Mouse (Mus musculus): ENCODE data around the gene Ier3. TPM values are rescaled to one million over a fixed set of nuclear protein-coding genes. Genes with fewer than 3 reads are reported as not detected.
"Not testable (repeated sequence)": the region's sequence is repeated elsewhere in the genome, so short reads cannot be mapped to it uniquely, and the experiment has no call there.

The Ier3 gene
- total RNA-seq, 2 experiments from 2014 or later: 7.6 to 19.0 TPM

DNA sequence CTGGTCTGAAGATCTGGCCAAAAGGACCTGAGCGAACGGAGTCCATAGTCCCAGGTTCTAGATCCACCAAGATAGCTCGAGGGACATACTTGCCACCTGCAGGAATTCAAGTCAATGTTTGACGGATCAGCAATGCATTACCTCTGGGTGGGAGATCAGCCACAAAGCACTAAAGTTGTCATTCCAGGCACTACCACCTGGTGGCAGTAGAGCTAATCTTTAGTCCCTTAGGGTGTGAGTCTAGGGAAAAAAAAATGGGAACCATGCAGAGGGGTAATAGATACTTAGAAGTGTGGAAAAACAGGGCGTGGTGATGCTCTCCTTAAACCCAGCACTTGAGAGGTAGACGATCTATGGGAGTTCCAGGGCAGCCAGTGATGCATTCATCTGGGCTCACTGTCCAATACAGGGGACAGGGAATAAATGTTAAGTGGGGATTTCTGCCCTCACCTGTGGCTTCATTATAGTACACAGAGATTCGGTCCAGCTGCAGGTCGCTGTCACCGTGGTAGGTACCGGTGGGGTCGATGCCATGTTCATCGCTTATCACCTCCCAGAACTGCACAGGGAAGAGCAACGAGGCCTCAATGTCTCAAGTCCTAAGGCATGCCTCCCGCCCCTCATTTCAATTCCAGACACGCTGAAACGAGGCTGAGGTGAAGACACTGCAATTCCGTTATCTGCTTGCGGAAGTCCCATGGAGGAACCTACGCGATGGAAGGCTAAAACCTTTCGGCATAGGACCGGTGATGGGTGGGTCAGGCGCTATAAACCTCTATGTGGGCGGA is 14.9 kb downstream of the Ier3 start:
- peak; percentile 88 for DNase-seq

DNA sequence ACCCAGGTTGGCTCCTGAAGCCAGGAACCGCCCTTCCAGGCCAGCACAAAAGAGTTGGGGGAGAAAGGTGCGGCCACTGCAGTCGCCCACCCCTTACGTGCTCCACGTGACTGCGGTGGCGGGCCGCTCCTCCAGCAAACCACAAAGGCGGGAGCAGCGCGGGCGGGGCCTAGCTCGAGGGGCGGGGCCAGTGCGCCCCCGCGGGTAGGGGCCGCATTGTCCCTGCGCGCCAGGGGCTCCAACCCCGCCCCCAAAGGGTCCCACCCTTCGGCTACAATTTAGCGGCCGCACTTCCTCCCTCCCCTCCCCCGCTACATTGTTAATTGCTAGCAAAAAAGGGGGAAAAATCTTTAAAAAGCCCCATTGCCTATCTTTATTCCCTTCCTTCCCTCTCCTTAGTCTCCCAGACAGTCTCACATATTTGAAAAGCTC is 15.5 kb downstream of the Ier3 start:
- peak; percentile 91 for DNase-seq

- DNase-seq: peak; percentile 63
Observed at GRCm38 (mm10) chr17:35837487-35837886, 16.0 kb downstream of the Ier3 start.

DNA sequence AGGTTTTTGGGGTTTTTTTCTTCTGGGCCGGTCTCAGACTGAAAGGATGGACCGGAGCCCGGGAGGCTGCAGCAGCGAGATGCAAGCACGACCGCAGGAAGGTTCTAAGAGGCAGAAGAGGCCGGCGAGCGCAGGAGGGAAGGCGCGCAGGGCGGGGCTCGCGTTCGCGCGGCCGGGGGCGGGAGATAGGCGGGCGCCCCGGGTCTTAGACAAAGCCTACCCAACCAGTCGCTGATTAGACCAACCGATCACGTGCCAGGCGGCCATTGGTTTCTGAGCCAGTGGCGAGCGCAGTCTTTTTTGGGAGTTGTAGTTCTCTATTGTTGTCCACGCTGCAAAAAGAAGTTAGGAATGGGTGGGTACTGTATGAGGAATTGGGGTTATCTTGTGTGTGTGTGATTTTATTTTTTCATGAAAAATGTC is 16.6 kb downstream of the Ier3 start, which contains the start of gene Tubb5:
TSS of gene Tubb5 (minus strand) at position 185 of the 423 bp plus-strand sequence.
- peak; percentile 98 for DNase-seq

DNA sequence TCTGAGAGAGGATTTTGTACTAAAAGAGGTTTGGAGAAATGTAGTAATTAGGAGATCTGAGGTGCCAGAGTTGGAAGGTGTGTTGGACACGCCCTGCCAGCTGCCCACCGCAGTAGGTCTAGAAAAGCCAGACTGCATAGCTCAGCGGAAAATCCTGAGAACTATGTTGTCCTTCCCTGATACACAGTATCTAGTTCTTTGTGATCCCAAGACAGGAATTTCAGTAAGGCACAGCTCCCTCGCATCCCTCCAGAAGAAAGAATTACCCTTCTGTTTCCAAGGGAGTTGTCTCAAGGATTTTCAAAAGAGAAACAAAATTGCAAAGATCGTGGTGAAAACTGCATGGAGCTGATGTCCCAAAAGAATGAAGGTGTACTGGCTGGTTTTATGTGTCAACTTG is 17.1 kb downstream of the Ier3 start:
- no peak for DNase-seq

- DNase-seq: not testable (repeated sequence)
Observed at GRCm38 (mm10) chr17:35839002-35839401, 17.5 kb downstream of the Ier3 start.

DNA sequence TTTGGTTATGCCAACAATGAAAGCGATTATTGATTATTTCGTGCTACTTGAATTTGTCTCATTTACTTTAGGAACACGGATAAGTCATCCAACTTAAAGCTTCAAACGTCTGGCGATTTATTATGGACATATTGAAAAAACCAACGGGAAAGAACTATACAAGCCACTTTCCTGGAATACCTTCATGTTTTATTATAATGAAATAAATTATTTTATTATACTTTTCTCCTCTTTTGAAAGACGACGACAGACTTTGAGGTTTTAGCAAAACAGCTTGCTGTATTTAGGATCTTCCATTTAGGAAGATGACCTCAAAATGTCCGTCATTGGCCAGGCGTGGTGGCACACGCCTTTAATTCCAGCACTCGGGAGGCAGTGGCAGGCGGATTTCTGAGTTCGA is 19.1 kb downstream of the Ier3 start:
- no peak for DNase-seq

DNA sequence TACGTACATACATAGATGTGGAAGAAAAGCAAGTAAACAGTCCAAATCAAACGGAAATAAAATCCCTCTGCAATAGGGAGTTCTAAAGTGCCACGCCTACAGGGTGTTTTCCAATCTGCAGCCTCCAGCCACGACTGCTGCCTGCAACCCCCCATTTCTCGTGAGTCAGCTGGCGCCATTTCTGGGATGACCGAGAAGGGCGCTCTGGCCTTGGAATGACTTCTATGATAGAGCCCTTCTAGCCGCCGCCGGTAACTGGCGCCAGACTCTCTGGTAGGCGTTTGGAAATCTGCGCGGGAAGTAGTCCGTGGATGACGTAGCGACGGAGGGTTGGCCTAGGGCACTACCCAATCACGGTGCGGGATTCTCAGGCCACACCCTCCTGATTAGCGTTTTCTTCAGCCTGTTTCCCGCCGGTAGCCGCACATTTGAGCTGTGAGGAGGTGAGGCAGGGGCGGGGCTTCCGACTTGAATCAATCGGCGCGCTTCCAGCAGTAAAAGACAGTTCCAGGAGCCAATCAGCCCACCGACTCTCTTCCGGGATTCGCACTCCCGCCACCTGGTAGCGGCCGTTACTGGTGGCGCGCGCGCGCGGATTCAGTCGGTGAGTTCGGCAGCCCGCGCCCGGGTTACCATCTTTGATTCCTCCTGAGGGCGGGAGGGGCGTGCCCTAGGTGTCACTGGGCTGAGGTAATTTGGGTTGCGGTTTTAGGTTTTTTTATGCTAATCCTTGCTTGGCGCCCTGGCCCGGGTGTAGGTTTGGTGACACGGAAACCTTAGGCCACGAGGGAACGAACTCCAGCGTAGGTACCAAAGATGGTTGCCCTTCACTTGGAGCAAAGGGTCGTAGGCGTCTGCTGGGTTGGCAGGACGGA is 19.8 kb downstream of the Ier3 start, which contains the start of gene Mdc1:
TSS of gene Mdc1 (plus strand) at position 440 of the 875 bp plus-strand sequence.
- DNase-seq: peak; percentile 98

GRCm38 (mm10) chr17:35842006-35842405 is 20.5 kb downstream of the Ier3 start:
- DNase-seq: no peak

DNA sequence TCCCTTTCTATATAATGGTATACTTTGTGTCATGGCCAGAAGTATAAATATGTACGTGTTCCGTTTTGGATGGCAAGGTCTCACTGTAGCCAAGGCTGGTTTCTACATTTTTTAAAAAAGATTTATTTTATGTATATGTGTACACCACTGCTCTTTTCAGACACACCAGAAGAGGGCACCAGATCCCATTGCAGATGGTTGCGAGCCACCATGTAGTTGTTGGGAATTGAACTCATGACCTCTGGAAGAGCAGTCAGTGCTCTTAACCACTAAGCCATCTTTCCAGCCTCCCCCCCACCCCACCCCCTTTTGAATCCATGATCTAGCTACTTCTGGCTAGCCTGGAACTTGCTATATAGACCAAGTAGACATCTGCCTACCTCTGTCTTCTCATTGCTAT is 22.0 kb downstream of the Ier3 start:
- DNase-seq: no peak

DNA sequence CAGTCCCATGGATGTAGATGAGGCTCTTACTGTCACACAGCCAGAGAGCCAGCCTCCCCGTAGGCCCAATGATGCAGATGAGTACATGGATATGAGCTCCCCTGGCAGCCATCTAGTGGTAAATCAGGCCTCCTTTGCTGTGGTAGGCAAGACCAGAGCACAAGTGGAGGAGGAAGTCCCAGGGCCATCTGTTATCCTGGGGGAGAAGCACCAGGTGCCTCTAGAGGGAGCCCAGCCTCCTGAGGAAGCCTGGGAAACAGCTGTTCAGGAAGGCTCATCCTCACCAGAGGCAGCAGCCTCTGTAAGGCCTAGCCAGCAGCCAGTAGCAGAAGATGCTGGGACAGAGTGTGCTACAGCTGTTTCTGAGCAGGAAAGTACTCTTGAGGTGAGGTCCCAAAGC is 26.6 kb downstream of the Ier3 start:
- DNase-seq: peak; percentile 33

DNA sequence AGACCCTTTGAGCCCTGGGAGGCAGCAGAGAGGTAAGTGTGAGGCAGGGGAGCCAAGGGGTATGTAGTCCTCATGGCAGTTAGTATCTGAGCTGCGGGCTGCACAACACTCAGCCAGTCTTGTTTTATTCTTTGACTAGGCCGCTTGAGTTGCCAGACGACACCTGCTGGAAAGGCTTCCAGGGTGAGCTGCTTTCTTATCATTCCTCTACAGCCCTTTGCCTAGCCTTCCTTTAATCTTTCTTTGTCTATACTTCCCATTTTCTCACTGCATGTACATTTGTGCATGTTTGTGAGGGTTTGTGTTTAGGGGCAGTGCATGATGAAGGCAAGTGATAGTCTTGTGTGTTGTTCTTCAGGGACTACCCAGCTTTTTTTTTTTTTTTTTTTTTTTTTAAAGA is 29.5 kb downstream of the Ier3 start:
- no peak for DNase-seq

DNA sequence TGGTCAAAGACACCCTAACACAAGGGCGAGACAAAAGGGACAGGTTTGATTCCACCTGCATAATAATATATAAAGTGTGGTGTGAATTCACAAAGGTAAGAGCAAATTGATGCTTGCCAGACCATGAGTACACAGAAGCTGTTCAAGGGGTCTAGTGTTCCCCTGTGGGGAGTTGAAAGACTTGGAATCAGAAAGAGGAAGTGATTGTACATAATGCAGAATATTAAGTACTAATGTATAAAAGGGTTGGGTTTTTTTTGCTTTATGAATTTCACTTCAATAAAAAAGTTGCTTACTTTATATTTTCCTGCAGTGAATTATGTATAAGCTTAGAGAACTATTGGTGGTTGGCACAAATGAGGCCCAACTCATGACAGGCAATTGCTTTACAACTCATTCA is 37.9 kb downstream of the Ier3 start:
- no peak for DNase-seq

DNA sequence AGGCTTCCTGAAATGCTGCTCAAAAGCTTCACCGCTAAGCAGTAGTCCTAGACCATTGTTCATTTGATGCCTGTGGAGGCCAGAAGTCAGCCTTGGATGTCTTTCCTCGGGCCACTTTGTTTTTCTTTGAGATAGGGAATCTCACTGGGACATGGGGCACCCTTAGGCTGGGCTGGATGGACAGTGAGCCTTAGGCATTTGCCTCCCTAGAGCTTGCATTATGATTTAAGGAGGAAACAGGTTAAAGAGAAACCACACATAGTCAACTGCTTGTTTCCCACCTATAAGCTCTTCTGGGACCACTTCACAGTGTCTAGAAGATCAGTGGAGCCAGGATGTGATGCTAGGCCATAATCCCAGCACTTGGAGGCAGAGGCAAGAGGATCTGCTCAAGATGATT is 38.4 kb downstream of the Ier3 start:
- no peak for DNase-seq

DNA sequence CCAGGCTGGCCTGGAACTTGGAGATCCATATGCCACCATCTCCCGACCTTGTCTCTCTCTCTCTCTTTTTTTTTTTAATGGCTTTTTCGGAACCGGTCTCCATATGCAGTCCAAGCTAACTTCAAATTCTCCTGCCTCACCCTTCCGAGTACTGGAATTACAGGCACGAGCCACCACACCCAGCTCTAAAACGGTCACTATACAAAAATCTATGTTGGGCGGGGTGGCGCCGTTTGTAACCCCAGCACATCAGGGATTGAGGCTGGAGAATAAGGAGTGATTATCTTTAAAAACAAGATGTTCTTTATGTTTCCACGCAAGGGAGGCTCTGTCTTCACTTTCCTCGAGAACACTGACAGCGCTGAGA is 39.3 kb downstream of the Ier3 start:
- no peak for DNase-seq

DNA sequence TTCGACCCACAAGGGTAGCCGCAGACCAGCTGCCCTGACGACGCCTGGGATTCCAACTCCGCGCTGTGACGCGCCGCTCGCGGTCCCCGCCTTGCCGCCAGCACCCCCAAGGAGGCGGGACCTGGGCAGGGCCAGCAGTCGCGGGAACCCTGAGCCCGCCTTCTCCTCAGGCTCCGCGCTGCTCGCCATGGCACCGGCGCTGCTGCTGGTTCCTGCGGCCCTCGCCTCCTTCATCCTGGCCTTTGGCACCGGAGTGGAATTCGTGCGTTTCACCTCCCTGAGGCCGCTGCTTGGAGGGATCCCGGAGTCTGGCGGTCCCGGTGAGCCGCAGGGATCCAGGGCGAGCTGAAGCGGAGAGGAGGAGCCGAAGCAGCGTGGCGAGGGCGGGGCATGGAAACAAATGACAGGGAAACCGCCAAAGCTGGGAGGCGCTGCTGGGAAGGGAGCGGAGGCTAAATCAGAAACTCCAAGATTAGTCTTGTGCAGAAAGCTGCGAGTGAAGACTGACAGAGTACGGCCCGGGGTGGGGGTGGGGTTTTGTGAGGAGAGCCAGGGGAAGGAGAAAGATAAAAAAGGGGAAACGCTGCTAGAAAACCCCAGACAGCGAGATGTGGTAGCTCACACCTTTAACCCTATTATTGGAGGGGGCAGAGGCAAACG is 39.8 kb downstream of the Ier3 start, which contains the start of gene Nrm:
TSS of gene Nrm (plus strand) at position 121 of the 660 bp plus-strand sequence.
- DNase-seq: peak; percentile 93

DNA sequence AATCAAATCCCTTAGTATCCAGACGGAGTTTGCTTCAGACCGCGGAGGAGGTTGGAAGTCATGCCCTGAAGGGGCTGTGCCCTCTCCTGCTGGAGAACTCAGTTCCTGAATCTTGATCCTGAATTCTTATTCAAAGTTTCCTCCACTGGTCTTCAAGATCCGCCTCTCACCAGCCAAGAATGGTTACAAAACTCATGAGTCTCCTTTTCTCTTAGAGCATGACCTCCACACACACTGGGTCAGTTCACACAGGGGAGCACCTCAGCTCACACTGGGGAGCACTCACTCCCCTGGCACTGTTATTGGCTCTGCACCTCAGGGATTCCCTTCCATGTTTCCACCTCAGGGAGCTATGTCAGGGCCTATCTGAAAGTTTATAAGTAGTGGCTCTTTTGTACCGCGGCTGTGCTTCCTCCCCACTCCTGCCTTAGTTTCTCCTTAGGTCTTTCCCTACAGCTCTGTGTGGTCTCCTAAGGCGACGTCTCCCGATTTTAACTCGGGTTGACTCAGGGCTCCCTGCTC is 43.4 kb downstream of the Ier3 start:
- DNase-seq: peak; percentile 37

DNA sequence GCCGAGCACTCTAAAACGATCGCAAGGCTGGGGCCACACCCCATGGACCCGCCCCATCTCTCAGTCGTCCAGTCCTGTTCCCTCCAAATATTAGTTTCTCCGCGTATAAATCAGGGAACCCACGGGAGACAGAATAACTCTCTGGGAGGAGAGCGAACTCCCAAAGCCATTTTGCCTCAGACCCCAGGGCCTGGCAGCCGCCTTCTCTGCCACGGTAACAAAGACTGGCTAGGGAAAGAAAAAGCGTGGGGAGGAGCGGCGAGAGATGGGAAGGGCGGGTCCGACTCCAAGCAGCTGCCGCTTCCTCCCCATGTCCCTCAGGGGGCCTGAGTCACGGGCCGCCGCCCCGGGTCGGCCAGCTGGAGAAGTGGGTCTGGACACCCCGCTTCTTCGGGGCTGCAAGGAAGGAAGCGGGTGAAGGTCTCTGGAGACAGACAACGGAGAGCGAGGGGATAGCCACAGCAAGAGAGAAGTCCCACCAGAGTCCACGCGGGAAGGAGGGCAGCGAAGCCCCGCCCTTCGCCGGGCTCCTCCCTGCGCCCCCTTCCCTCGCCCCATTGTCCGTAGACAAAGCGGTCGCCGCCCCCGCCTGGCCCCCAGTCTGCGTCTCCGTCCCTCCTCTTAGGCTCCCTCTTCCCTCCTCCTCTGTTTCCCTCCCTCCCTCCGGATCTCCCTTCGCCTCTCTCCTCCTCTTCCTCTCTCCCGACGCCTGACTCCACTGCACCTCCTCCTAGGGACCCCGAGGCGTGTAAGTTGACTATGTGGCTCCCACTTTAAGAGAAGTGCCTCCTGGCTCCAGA is 44.2 kb downstream of the Ier3 start, which contains the start of gene Ppp1r18:
TSS of gene Ppp1r18 (plus strand) at position 113 of the 800 bp plus-strand sequence.
- peak; percentile 81 for DNase-seq

GRCm38 (mm10) chr17:35866281-35866831 is 44.9 kb downstream of the Ier3 start:
- DNase-seq: peak; percentile 81

DNA sequence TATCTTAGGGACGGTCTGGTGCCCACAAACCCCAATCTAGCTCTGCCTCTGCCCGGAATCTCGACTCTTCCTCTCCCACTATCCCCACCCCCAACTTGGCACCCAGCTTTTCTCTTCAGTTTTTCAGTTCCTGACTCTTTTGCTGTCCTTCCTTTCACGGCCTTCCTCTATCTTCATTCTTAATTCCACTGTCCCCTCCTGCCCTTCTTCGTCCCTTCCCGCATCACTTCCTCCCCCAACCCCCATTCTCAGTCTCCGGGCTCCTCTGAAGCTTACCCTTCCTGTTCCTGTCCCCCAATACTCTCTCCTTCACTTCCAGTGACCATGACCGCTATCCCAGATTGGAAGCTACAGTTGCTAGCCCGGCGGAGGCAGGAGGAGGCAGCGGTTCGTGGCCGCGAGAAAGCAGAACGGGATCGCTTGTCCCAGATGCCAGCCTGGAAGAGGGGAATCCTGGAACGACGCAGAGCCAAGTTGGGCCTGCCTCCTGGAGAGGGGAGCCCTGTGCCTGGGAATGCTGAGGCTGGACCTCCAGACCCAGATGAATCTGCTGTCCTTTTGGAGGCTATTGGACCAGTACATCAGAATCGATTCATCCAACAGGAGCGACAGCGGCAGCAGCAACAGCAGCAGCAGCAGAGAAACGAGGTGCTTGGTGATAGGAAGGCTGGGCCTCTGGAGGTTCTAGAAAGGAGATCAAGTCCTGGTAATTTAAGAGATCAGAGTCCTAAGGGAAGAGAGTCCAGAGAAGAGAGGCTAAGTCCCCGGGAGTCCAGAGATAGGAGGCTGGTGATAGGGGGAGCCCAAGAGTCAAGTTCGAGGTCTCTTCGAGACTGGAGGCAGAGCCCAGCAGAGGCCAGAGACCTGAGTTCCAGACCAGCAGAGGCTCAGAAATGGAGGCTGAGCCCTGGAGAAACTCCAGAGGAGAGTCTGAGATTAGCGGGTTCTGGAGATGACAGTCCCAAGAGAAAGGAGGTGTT is 45.7 kb downstream of the Ier3 start:
- DNase-seq: peak; percentile 59

Measured in adrenal gland, postnatal 10 days (tissue).